Mouse (Mus musculus) neutrophil, adult 5-6 weeks (primary cell): Measurements from ENCODE around the gene Memo1. TPM values are rescaled to one million over a fixed set of nuclear protein-coding genes. Genes with fewer than 3 reads are reported as not detected.
A peak's percentile ranks its signal among the peaks of the same experiment; 100 is the strongest.
"Not testable (repeated sequence)": the region's sequence is repeated elsewhere in the genome, so short reads cannot be mapped to it uniquely, and the experiment has no call there.

Experiments
- ATAC-seq: fragments of 151-379, 151-347 bp; 2 replicates; pipeline ENCODE4 v1.8.0; 2017; ENCODE audit warnings: mild to moderate bottlenecking, moderate TSS enrichment; ENCODE audit not compliant: insufficient number of reproducible peaks, poor library complexity, low FRiP score, severe bottlenecking; ENCODE audit errors: extremely low read depth
- total RNA-seq: library from RNA; stranded (forward); fragments of 200-1000 nt; gene quantifications from 2 replicates; pipeline ENCODE4 v1.2.3, GENCODE M21; 2017

Memo1 gene
- 34.4 and 35.7 TPM in 2 replicates for total RNA-seq

GRCm38 (mm10) chr17:74295026-74295970 is at the start of gene Memo1:
TSS of gene Memo1 (minus strand) at chr17:74295521.
- ATAC-seq = peak; percentile 41

- no peak for ATAC-seq
Observed at GRCm38 (mm10) chr17:74341151-74341550, 45.8 kb upstream of the Memo1 start.

DNA sequence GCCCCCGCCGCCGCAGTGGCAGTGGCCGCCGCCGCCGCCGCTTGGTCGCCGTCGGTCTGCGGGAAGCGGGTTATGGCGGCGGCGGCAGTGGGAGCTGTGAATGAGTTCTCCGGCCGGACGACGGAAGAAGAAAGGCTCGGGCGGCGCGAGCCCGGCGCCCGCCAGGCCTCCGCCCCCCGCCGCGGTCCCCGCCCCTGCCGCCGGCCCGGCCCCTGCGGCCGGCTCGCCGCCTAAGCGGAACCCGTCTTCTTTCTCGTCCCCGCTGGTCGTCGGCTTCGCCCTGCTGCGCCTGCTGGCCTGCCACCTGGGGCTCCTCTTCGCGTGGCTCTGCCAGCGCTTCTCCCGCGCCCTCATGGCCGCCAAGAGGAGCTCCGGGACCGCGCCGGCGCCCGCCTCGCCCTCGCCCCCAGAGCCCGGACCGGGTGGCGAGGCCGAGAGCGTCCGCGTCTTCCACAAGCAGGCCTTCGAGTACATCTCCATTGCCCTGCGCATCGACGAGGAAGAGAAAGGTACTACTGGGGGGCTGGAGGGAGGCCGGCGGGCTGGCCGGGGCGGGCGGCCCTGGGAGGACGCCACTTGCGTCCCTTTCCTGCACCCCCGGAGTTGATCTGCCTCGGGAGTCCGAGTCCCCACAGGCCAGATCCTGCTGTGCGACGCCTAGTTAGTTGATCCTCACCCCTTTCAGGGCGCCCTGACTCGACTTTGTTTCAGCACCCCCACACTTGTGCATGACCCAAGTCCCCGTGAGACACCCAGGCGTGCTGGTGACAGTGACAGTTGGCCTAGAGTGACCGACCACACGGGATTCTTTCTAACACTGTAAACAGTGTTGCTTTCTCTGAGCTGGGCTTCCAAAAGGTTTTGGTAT is 43.9 kb upstream of the Memo1 start, which contains the start of gene Spast:
TSS of gene Spast (plus strand) at position 51 of the 868 bp plus-strand sequence.
- ATAC-seq = peak; percentile 63

- ATAC-seq = peak; percentile 89
Observed at GRCm38 (mm10) chr17:74338225-74338931, 43.1 kb upstream of the Memo1 start.

- ATAC-seq = no peak
Observed at GRCm38 (mm10) chr17:74331049-74331676, 35.8 kb upstream of the Memo1 start.

DNA sequence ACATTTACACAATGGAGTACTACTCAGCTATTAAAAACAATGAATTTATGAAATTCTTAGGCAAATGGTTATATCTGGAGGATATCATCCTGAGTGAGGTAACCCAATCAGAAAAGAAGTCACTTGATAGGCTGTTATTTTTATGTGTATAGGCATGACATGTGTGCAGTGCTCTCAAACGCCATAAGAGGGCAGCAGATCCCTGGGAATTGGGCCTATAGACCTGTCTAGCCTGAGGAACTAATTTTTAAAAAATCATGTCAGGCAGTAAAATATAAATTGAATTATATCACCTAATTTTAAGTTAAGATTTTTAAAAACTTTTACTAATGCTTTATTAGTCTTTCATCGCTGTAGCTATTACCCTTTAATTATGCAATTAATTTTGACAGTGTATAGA is 32.8 kb upstream of the Memo1 start:
- ATAC-seq = peak; percentile 84

GRCm38 (mm10) chr17:74327195-74327594 is 31.9 kb upstream of the Memo1 start:
- ATAC-seq = not testable (repeated sequence)

GRCm38 (mm10) chr17:74323844-74324243 is 28.5 kb upstream of the Memo1 start, which contains the start of gene Dpy30:
TSS of gene Dpy30 (minus strand) at chr17:74323944.
- no peak for ATAC-seq

- no peak for ATAC-seq
Observed at GRCm38 (mm10) chr17:74322400-74323054, 27.2 kb upstream of the Memo1 start.

DNA sequence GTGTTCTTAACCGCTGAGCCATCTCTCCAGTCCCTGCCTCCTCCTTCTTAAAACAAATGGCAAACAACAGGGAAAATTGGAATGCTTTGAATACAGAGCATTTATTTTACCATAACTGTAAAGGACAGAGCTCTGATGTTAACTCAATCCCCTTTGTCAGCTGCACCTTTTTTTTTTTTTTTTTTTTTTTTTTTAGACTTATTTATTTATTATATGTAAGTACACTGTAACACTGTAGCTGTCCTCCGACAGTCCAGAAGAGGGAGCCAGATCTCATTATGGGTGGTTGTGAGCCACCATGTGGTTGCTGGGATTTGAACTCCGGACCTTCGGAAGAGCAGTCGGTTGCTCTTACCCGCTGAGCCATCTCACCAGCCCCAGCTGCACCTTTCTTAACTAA is 23.4 kb upstream of the Memo1 start:
- ATAC-seq = no peak

DNA sequence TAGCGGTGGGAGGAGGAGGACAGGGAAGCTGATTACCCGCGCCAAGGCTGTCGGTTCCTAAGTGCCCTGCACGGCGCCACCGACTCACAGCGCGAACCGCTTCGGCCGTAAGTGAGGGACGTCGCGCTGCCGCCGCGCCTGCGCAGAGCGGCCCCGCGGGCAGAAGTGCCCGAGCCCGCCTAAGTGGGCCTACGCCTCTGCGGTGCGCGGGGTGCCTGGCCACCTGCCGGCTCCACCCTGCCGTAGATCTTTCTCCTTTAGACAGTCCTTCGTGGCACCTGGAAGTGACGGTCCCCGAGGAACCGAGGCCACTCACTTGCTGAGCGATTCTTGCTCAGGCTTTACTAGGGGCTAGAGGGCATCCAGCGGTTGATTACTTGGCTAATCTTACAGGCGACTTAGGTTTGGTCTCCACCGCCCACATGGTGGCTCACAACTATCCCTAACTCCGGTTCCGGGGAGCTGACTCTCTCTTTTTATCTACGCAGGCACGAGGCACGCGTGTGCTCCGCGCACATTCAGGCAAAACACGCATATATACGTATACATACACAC is 21.1 kb upstream of the Memo1 start:
- peak; percentile 90 for ATAC-seq

DNA sequence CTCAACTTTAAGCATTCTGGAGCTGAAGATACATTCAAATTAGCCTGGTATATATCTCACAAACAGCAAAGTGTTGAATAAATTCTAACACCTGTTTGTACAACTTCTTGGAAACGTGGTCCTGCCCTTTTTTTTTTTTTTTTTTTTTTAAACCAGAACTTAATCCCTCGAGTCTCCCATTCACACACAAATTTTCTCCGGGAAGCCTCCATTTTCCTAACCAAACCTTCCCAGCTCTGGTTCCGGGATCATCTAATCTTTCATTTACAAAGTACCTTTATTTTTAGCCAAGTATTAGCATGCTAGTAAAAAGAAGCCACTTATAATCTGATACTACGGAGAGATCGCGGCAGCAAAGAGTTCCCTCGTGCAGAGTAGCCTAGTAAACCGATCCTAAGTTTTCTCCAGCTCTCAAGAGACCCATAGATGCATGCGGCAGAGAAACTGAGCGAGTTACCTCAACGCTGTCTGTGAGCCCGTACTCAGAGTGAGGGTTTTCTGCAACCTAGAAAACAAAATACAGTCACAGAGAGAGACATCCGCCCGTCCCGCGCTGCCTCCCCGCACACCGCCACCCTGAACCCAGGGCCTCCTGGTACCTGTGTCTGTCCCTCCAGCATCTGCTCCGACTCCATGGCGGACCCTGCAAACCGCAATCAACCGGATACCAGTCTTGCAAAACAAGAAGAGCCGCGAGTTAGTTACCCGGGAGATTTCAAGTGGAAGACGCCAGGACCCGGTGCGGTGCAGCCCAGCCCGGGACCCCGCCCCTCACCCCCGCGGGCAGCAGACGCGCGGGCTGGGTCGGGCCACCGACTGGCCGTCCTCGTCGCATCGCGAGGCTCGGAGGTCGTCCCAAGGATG is 20.4 kb upstream of the Memo1 start:
- peak; percentile 8; the same call in 1 of the 2 replicates for ATAC-seq

DNA sequence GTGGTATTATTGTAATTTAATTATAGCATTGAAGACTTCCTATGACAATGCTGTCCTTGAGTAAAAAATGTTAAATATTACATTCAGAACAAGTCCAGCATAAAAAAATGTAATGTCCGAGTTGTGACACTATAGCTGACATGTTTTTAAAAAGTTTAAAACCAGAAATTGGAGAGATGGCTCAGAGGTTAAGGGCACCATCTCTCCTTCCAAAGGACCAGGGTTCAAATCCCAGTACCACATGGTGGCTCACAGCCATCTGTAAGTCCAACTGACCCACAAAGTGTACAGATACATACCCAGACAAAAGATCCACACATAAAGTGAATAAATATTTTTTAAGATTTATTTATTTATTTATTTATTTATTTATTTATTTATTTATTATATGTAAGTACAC is 10.7 kb upstream of the Memo1 start:
- no peak for ATAC-seq

- no peak for ATAC-seq
Observed at GRCm38 (mm10) chr17:74305616-74306015, 10.3 kb upstream of the Memo1 start.

DNA sequence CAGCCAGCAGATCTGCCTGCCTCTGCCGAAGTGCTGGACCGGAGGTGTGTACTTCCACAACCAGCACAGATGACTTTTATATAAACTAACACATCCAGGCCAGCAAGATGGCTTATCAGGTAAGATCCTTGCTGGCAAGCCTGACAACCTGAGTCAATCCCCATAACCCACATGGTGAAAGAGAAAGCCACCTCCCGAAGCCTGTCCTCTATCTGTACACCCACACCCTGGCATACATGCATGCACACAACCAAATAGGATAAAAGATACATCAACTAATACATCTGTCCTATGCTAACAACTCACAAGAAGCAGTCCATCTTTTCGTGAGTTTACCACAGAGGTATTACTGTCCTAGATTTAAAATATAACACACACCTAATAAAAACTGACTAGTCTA is 8.7 kb upstream of the Memo1 start:
- ATAC-seq = no peak

GRCm38 (mm10) chr17:74300089-74300488 is 4.8 kb upstream of the Memo1 start:
- ATAC-seq = no peak; the same call in 1 of the 2 replicates

- ATAC-seq = not testable (repeated sequence)
Observed at GRCm38 (mm10) chr17:74296991-74297390, 1.7 kb upstream of the Memo1 start.
